Mouse (Mus musculus): ENCODE data around the gene Frmd4b.

DNA sequence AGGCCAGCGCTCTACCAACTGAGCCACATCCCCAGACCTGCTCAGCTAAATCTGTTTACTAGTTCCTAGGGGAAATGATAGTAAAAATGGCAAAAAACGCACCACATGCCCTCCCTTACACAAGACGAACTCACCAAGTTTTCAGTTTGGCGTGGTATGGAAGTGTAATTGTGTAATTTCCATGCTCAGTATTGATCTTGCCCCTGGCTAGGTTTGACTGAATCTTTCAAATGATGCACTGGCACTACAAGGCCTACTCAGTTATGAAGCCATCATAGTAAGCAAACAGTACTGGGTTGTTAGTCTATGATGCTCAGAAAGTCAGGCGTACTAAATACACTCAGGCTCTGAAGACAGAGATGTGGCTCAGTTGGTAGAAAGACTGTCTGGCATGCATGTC lies 275.2 kb downstream of the Frmd4b start:
- TF ChIP-seq EP300 (IDR thresholded peaks at IDR 0.05; ENCODE audit: low read depth) (no peak), CTCF (IDR thresholded peaks at IDR 0.05; ENCODE audit: low read depth) (no peak)

Data from liver, embryonic 14.5 days (tissue).